Mouse (Mus musculus): ENCODE results near the gene Nono.

DNA sequence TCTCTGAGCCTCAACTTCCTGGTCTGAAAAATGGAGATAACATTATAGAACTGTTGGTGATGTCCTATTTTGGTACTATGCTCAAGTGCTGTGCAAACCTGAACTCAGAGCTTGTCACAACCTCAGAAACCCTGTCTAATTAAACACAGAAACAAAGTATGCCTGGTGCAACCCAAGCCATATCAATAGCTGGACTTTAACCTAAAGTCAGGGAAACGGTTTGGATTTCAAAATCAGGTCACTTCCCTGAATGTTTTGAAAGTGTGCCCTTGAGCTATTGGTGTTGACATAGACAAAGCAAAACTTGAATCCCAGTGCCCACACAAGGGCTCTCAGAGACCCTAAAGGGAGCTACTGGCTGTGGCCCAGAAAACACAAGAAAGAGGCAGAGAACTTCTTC lies 49.4 kb upstream of the Nono start:
- TF ChIP-seq POLR2A (IDR thresholded peaks at IDR 0.05; ENCODE audit: extremely low read depth, insufficient read depth, low read length) (no peak), CTCF (IDR thresholded peaks at IDR 0.05; ENCODE audit: extremely low read depth, insufficient read depth, low read length) (no peak)
